Mouse (Mus musculus): ENCODE data around the gene Kif3b. TPM values are rescaled to one million over a fixed set of nuclear protein-coding genes. Genes with fewer than 3 reads are reported as not detected.
A peak's percentile ranks its signal among the peaks of the same experiment; 100 is the strongest.
"Not testable (repeated sequence)": the region's sequence is repeated elsewhere in the genome, so short reads cannot be mapped to it uniquely, and the experiment has no call there.

Gene Kif3b
- polyA plus RNA-seq, 1 experiment from 2014 or later, result 7.7 TPM

- peaks cover 13% of the 10 kb centered on the region for H3K4me1 ChIP-seq (replicated peaks)
- H3K4me3 ChIP-seq (replicated peaks), result no peak overlapping the region
- H3K9ac ChIP-seq, result no peak overlapping the region
- peak overlapping the region; percentile 13 for H3K27ac ChIP-seq
- WGBS, result 27% methylated on average over 6 of the region's 6 CpGs
- peaks cover 10% of the 10 kb centered on the region; the same call in 1 of the 2 replicates for H3K36me3 ChIP-seq
- peak; percentile 35 for ATAC-seq
- H3K27me3 ChIP-seq (replicated peaks), result no peaks in the 10 kb centered on the region
- no peaks in the 10 kb centered on the region for H3K9me3 ChIP-seq
- peak overlapping the region; percentile 15; the same call in 1 of the 2 replicates for H3K4me2 ChIP-seq (replicated peaks)
Observed at GRCm38 (mm10) chr2:153350552-153351181, 59.5 kb downstream of the Kif3b start.

- H3K9ac ChIP-seq, result no peak overlapping the region
- ATAC-seq, result no peak
- 0 out of 2 replicates have a peak overlapping the region, but pooled peaks have one; percentile 17 for H3K27ac ChIP-seq
- H3K27me3 ChIP-seq (replicated peaks), result no peaks in the 10 kb centered on the region
- no peaks in the 10 kb centered on the region for H3K9me3 ChIP-seq
- H3K36me3 ChIP-seq, result peaks cover 29% of the 10 kb centered on the region
- 90% methylated on average over 2 of the region's 2 CpGs for WGBS
- peaks cover 6% of the 10 kb centered on the region for H3K4me1 ChIP-seq (replicated peaks)
- no peak overlapping the region for H3K4me3 ChIP-seq (replicated peaks)
- H3K4me2 ChIP-seq (replicated peaks), result no peak overlapping the region
Observed at GRCm38 (mm10) chr2:153354648-153355047, 63.4 kb downstream of the Kif3b start.

- Histone ChIP-seq H3K9ac (no peak overlapping the region), H3K4me3 (replicated peaks) (no peak overlapping the region), H3K4me2 (replicated peaks) (no peak overlapping the region), H3K9me3 (no peaks in the 10 kb centered on the region), H3K27ac (no peak overlapping the region), H3K27me3 (replicated peaks) (no peaks in the 10 kb centered on the region), H3K4me1 (replicated peaks) (no peaks in the 10 kb centered on the region), H3K36me3 (peaks cover 29% of the 10 kb centered on the region)
- WGBS, result 93% methylated on average over 4 of the region's 4 CpGs
- ATAC-seq, result no peak
Observed at GRCm38 (mm10) chr2:153356784-153357183, 65.6 kb downstream of the Kif3b start.

DNA sequence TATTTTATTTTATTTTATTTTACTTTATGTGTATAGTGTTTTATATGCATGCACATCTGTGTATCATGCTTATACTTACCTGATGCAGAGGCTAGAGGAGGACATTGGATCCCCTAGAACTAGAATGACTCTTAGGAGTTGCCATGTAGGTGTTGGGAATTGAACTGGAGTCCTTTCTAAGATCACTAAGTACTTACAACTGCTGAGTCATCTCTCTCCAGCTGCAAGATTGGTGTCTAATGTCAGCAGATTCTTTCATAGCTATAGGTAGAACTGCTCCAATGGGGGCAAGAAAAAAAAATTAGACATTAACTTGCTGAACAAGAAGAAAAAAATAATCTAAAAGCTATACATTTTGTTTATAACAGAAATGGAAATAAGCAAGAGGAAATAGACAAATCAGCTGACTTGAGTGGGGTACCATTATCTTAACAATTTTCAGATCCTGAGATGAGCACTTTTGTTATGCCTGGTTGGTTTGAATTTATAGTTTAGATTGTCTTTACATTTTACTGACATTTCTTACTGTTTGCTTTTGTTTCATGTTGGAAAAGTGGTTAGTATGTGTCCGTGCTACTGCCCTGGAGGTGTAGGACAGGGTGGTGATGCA, 70.0 kb downstream of the Kif3b start:
- no peak overlapping the region for H3K9ac ChIP-seq
- no peak overlapping the region for H3K4me3 ChIP-seq (replicated peaks)
- no peaks in the 10 kb centered on the region for H3K9me3 ChIP-seq
- H3K4me1 ChIP-seq (replicated peaks), result no peaks in the 10 kb centered on the region
- H3K4me2 ChIP-seq (replicated peaks), result no peak overlapping the region
- H3K36me3 ChIP-seq, result peaks cover 29% of the 10 kb centered on the region
- H3K27me3 ChIP-seq (replicated peaks), result no peaks in the 10 kb centered on the region
- no peak overlapping the region for H3K27ac ChIP-seq
- ATAC-seq, result no peak
- 94% methylated on average over 1 of the region's 1 CpGs for WGBS

DNA sequence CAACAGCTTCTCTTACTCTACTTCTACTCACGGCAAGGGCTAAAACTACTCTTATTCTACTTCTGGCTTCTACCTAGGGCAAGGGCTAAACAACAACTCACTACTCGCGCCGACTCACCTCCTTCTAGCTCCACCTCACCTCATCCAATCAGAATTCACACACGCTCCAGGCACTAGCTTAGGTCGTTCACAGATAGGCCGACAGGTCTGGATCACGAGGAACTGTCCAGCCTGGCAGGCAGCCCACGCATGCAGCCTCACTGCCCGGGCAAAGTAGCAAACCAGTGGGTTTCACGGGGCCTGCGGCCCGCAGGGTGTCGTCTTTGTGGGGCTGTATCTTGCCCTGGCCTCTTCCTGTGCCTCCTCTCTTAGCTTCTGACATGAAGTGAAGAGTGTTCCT, 73.3 kb downstream of the Kif3b start:
- H3K36me3 ChIP-seq, result peaks cover 30% of the 10 kb centered on the region
- WGBS, result 95% methylated on average over 14 of the region's 14 CpGs
- not testable (repeated sequence) for ATAC-seq

GRCm38 (mm10) chr2:153370871-153371270, 79.7 kb downstream of the Kif3b start:
- no peak overlapping the region for H3K4me2 ChIP-seq (replicated peaks)
- no peak overlapping the region for H3K27ac ChIP-seq
- H3K4me3 ChIP-seq (replicated peaks), result no peak overlapping the region
- no peaks in the 10 kb centered on the region for H3K4me1 ChIP-seq (replicated peaks)
- H3K9me3 ChIP-seq, result no peaks in the 10 kb centered on the region
- no peak overlapping the region for H3K9ac ChIP-seq
- H3K27me3 ChIP-seq (replicated peaks), result no peaks in the 10 kb centered on the region
- no peak for ATAC-seq
- H3K36me3 ChIP-seq, result peaks cover 18% of the 10 kb centered on the region

More for the DNA sequence above, 73.3 kb downstream of the Kif3b start:
- not testable (repeated sequence) for H3K4me2 ChIP-seq (replicated peaks); H3K27ac ChIP-seq; H3K4me3 ChIP-seq (replicated peaks); H3K9me3 ChIP-seq; H3K9ac ChIP-seq; H3K4me1 ChIP-seq (replicated peaks); H3K27me3 ChIP-seq (replicated peaks)

- H3K4me3 ChIP-seq (replicated peaks), result no peak overlapping the region
- H3K9me3 ChIP-seq, result no peaks in the 10 kb centered on the region
- no peak overlapping the region for H3K9ac ChIP-seq
- H3K27me3 ChIP-seq (replicated peaks), result no peaks in the 10 kb centered on the region
- WGBS, result 81% methylated on average over 2 of the region's 2 CpGs
- ATAC-seq, result no peak
- H3K36me3 ChIP-seq, result 0 out of 2 replicates have a peak, but pooled peaks cover 2% of the 10 kb centered on the region
- H3K4me1 ChIP-seq (replicated peaks), result no peaks in the 10 kb centered on the region
- no peak overlapping the region for H3K27ac ChIP-seq
- no peak overlapping the region for H3K4me2 ChIP-seq (replicated peaks)
Observed at GRCm38 (mm10) chr2:153375380-153375779, 84.2 kb downstream of the Kif3b start.

GRCm38 (mm10) chr2:153380479-153380878, 89.3 kb downstream of the Kif3b start:
- Histone ChIP-seq H3K4me2 (replicated peaks) (no peak overlapping the region), H3K27me3 (replicated peaks) (no peaks in the 10 kb centered on the region), H3K9me3 (no peaks in the 10 kb centered on the region), H3K36me3 (peaks cover 9% of the 10 kb centered on the region), H3K4me3 (replicated peaks) (no peak overlapping the region), H3K9ac (no peak overlapping the region), H3K4me1 (replicated peaks) (no peaks in the 10 kb centered on the region), H3K27ac (no peak overlapping the region)
- WGBS, result 95% methylated on average over 1 of the region's 1 CpGs
- no peak for ATAC-seq

Other genes starting within 250 kb of the Kif3b start
- gene Ccm2l, start 225.5 kb upstream of the Kif3b start, polyA plus RNA-seq (2015; fragmentation: Nextera tagmentation; extraction: Ambion mirVana), result 1.5 and 2.0 TPM in 2 replicates
- 5.7 and 6.2 TPM in 2 replicates for gene Hck, start 182.9 kb upstream of the Kif3b start, polyA plus RNA-seq (2015; fragmentation: Nextera tagmentation; extraction: Ambion mirVana)
- gene Tm9sf4, start 130.1 kb upstream of the Kif3b start, polyA plus RNA-seq (2015; fragmentation: Nextera tagmentation; extraction: Ambion mirVana), result 82.5 and 84.9 TPM in 2 replicates
- gene Tspyl3, start 66.0 kb upstream of the Kif3b start, polyA plus RNA-seq (2015; fragmentation: Nextera tagmentation; extraction: Ambion mirVana), result 10.3 and 11.4 TPM in 2 replicates
- gene Plagl2, start 50.0 kb upstream of the Kif3b start, polyA plus RNA-seq (2015; fragmentation: Nextera tagmentation; extraction: Ambion mirVana), result 46.8 and 48.0 TPM in 2 replicates
- gene Pofut1, start 49.9 kb upstream of the Kif3b start, polyA plus RNA-seq (2015; fragmentation: Nextera tagmentation; extraction: Ambion mirVana), result 11.7 and 12.1 TPM in 2 replicates
- gene Asxl1, start 54.4 kb downstream of the Kif3b start, polyA plus RNA-seq (2015; fragmentation: Nextera tagmentation; extraction: Ambion mirVana), result 12.4 and 13.5 TPM in 2 replicates
- gene 4930404H24Rik, start 201.4 kb downstream of the Kif3b start, polyA plus RNA-seq (2015; fragmentation: Nextera tagmentation; extraction: Ambion mirVana), result not detected in 2 replicates
- gene Nol4l, start 238.6 kb downstream of the Kif3b start, polyA plus RNA-seq (2015; fragmentation: Nextera tagmentation; extraction: Ambion mirVana), result 25.6 and 27.1 TPM in 2 replicates

Data from intestine, embryonic 15.5 days (tissue).